Mouse (Mus musculus) C2C12 (cell line): Measurements from ENCODE around the gene Dscaml1.

Experiments
- CEBPB ChIP-seq: IDR thresholded peaks from one replicate; pipeline ENCODE4 v1.6.1; 2011; ENCODE audit warnings: low read depth, mild to moderate bottlenecking, control low read depth, moderate library complexity
- CTCF ChIP-seq: IDR thresholded peaks from one replicate; pipeline ENCODE4 v1.5.1; 2011; ENCODE audit not compliant: control insufficient read depth, insufficient read depth, insufficient read length
- MAX ChIP-seq: IDR thresholded peaks from one replicate; pipeline ENCODE4 v1.6.1; 2011; ENCODE audit warnings: mild to moderate bottlenecking, control low read depth
- MYOD1 ChIP-seq: IDR thresholded peaks from one replicate; pipeline ENCODE4 v1.6.1; 2011; ENCODE audit warnings: low read depth; ENCODE audit not compliant: control insufficient read depth, insufficient read length
- MYOG ChIP-seq: IDR thresholded peaks from one replicate; pipeline ENCODE4 v1.6.1; 2011; ENCODE audit not compliant: control insufficient read depth, insufficient read length; ENCODE audit errors: extremely low read depth
- USF1 ChIP-seq: IDR thresholded peaks from one replicate; pipeline ENCODE4 v1.6.1; 2011; ENCODE audit warnings: low read depth, mild to moderate bottlenecking, control low read depth, moderate library complexity

DNA sequence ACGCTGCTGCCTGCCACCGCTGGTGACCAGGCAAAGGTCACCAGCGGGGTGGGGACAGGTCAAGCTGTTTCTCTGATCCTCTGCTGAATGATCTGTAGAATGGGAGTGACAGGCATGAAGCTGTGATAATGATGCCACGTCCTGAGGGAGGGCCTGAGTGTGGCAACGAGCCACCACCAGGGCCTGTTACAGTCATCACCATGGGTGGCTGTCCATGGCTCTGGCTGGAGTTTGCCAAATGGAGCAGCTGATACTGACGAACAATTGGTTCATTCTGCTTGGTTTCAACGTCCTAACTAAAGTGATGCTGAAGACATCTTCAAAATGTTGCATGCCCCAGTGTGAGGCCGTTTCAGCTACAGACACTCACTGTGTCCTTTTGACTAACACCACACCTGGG is 8.2 kb upstream of the Dscaml1 start:
- TF ChIP-seq CTCF = no peak
- TF ChIP-seq USF1 = no peak
- no peak for TF ChIP-seq MAX
- no peak for TF ChIP-seq CEBPB
- TF ChIP-seq MYOD1 = no peak
- TF ChIP-seq MYOG = no peak
